Mouse (Mus musculus): ENCODE data around the gene Hist1h2ao.
"Not testable (repeated sequence)": the region's sequence is repeated elsewhere in the genome, so short reads cannot be mapped to it uniquely, and the experiment has no call there.

Gene Hist1h2ao

GRCm38 (mm10) chr13:21810073-21810472, at the start of gene Hist1h2ao, which contains the start of gene Hist1h2bq:
Gene Hist1h2ao (plus strand): TSS chr13:21810465.
Gene Hist1h2bq (minus strand): TSS chr13:21810197.
- not testable (repeated sequence) for DNase-seq (ENCODE audit: low spot score in 2 of 2)

GRCm38 (mm10) chr13:21778814-21779766, 31.2 kb upstream of the Hist1h2ao start:
- DNase-seq (ENCODE audit: low spot score in 2 of 2), result peak; percentile 55 to 69

- DNase-seq (ENCODE audit: low spot score in 2 of 2), result peak; percentile 77 to 79
Measured at GRCm38 (mm10) chr13:21779767-21780731, 30.2 kb upstream of the Hist1h2ao start, which contains the start of gene Hist1h1b. Gene Hist1h1b (minus strand): TSS chr13:21780625.

- no peak for DNase-seq (ENCODE audit: low spot score in 2 of 2)
Measured at GRCm38 (mm10) chr13:21781021-21781555, 29.2 kb upstream of the Hist1h2ao start.

- DNase-seq (ENCODE audit: low spot score in 2 of 2), result no peak
Measured at GRCm38 (mm10) chr13:21781639-21782038, 28.6 kb upstream of the Hist1h2ao start.

GRCm38 (mm10) chr13:21782361-21783254, 27.7 kb upstream of the Hist1h2ao start:
- DNase-seq (ENCODE audit: low spot score in 2 of 2), result peak; percentile 25 to 35

- peak; percentile 39 to 59 for DNase-seq (ENCODE audit: low spot score in 2 of 2)
Measured at GRCm38 (mm10) chr13:21783255-21783617, 27.0 kb upstream of the Hist1h2ao start, which contains the start of gene Hist1h3i. Gene Hist1h3i (minus strand): TSS chr13:21783370.

- peak; percentile 25 to 26 for DNase-seq (ENCODE audit: low spot score in 2 of 2)
Measured at GRCm38 (mm10) chr13:21783734-21784161, 26.5 kb upstream of the Hist1h2ao start.

GRCm38 (mm10) chr13:21784311-21784710, 26.0 kb upstream of the Hist1h2ao start:
- no peak for DNase-seq (ENCODE audit: low spot score in 2 of 2)

GRCm38 (mm10) chr13:21786189-21786898, 23.9 kb upstream of the Hist1h2ao start:
- DNase-seq (ENCODE audit: low spot score in 2 of 2), result no peak

GRCm38 (mm10) chr13:21786899-21787629, 23.2 kb upstream of the Hist1h2ao start, which contains the start of the genes Hist1h2an and Hist1h2bp:
Gene Hist1h2an (minus strand): TSS chr13:21787218.
Gene Hist1h2bp (plus strand): TSS chr13:21787461.
- peak; percentile 70 to 77 for DNase-seq (ENCODE audit: low spot score in 2 of 2)

- DNase-seq (ENCODE audit: low spot score in 2 of 2), result no peak
Measured at GRCm38 (mm10) chr13:21787760-21788593, 22.3 kb upstream of the Hist1h2ao start.

GRCm38 (mm10) chr13:21789925-21790324, 20.3 kb upstream of the Hist1h2ao start:
- no peak for DNase-seq (ENCODE audit: low spot score in 2 of 2)

- DNase-seq (ENCODE audit: low spot score in 2 of 2), result no peak
Measured at GRCm38 (mm10) chr13:21790601-21791283, 19.5 kb upstream of the Hist1h2ao start.

- no peak for DNase-seq (ENCODE audit: low spot score in 2 of 2)
Measured at GRCm38 (mm10) chr13:21795584-21795983, 14.7 kb upstream of the Hist1h2ao start.

GRCm38 (mm10) chr13:21797163-21797562, 13.1 kb upstream of the Hist1h2ao start:
- DNase-seq (ENCODE audit: low spot score in 2 of 2), result not testable (repeated sequence)

GRCm38 (mm10) chr13:21803058-21803457, 7.2 kb upstream of the Hist1h2ao start:
- not testable (repeated sequence) for DNase-seq (ENCODE audit: low spot score in 2 of 2)
